In the genomic region with DNA sequence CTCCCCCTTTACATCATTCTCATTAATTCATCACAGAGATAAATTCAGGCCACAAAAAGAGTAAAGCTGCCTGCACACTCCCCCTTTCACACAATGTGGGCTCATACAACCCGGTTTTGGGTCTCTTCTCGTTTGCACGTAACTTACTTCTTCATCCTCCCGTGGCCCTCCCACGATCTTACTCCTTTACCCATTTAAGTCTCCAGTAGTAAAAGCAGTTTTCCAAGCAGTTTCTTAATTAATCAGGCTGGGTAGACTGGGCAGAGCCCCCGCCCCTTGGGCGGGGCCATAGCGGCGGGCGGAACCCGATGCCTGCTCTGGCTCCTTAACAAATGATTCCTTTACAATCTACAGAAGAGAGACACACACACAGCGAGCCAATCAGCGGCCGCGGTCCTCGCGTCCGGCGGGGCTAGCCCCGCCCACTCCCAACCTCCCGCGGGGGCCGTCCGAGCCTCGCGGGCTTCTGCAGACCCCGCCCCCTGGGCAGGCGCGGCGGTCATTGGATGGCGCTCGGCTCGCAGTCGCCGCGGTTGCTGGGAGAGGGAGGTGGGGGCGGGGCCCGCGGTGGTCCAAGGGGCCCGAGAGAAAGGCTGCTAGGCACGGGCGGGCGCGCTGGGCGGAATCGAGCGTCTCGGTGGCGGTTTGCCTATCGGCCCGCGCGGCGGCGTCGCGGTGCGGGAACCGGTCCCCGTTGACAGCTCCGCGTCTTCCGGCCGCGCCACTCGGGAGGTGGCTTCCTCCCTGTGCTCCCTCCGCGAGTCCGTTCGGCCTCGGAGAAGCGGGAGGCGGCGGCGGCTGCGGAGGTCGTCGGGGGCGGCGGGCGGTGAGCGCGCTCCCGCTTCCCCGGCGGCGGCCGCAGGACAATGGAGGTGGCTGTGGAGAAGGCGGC, we compare ENCODE assay signal across 8 mouse cellular contexts. TPM values are rescaled to one million over a fixed set of nuclear protein-coding genes. Genes with fewer than 3 reads are reported as not detected.
A peak's percentile ranks its signal among the peaks of the same experiment; 100 is the strongest.
DNase-seq lines count a peak whose midpoint lies in the region; ATAC-seq lines count a peak whose summit lies in the region.

A gene (plus strand): TSS at position 567 of the 892 bp plus-strand sequence.

- intact Hi-C loops in gastrocnemius, postnatal 14 days (cut with DNase I; ENCODE audit: low total_unique reads), result no loop called here
- intact Hi-C loops in left cerebral cortex, postnatal 10 days (cut with DNase I), result loop anchor here (2.0 kb wide), 1 partner anchor 278 kb away; no protein-coding TSS in a partner anchor

- ATAC-seq in inflammation-experienced regulatory T-cells, adult 6 months, result peak; percentile 88
- peak; percentile 97 for ATAC-seq in megakaryocyte-erythroid progenitor cell, adult 5-6 weeks (replicated peaks; ENCODE audit: low FRiP score, low TSS enrichment, poor library complexity, severe bottlenecking)

- peak; percentile 97 to 98 for DNase-seq in adrenal gland, adult (ENCODE audit: inconsistent age in 2 of 2, low spot score in 1 of 2)
- peak; percentile 98 for DNase-seq in embryo, embryonic 10.5 days (ENCODE audit: low spot score)
- DNase-seq in gastrocnemius, postnatal 14 days, result peak; percentile 97
- DNase-seq in left cerebral cortex, postnatal 10 days (ENCODE audit: extremely low spot score in 1 of 2, low spot score in 2 of 2), result peak; percentile 91 to 98
- peak; percentile 96 for DNase-seq in right cerebral cortex, postnatal 25 days
- DNase-seq in urinary bladder, postnatal 4 days (ENCODE audit: low spot score in 2 of 2), result peak; percentile 97 to 98

RNA-seq across cellular contexts. Expression of the gene that starts here (rescaled TPM):
- 10 to 100 TPM; 20.4 to 26.3 TPM for total RNA-seq in gastrocnemius, postnatal 14 days (2021)
- polyA plus RNA-seq in inflammation-experienced regulatory T-cells, adult 6 months (2017; shearing (Covaris generic)), result 10 to 100 TPM in 2 of 3 experiments, 1 to 10 TPM in 1; 8.5 to 18.2 (median 14.7) TPM
- total RNA-seq in left cerebral cortex, postnatal 10 days (2021), result 10 to 100 TPM; 39.1 to 43.0 TPM
- 50.1 TPM in 2 replicates for total RNA-seq in megakaryocyte-erythroid progenitor cell, adult 5-6 weeks (2014; fragmentation: Nextera tagmentation)
- total RNA-seq in megakaryocyte-erythroid progenitor cell, adult 5-6 weeks (2017), result 22.5 and 35.4 TPM in 2 replicates

Comparison
In these comparisons a context has a peak if more than half of its experiments do, and no peak if none do; other contexts are left out.
1. Peak in every context shown above with its lines: DNase-seq and ATAC-seq.